Mouse (Mus musculus) liver, adult 2 months (tissue): ENCODE results near the gene Nhsl1.

Experiments
- CTCF ChIP-seq: fragments of 200-500 bp; IDR thresholded peaks from 2 replicates; pipeline ENCODE4 v1.5.1; 2011; ENCODE audit warnings: low read depth, low read length, control low read depth
- POLR2A ChIP-seq: fragments of 200-500 bp; IDR thresholded peaks from 2 replicates; pipeline ENCODE4 v1.6.1; 2011; ENCODE audit warnings: low read length, control low read depth; ENCODE audit not compliant: insufficient read depth; ENCODE audit errors: extremely low read depth

- no peak for TF ChIP-seq CTCF
- no peak for TF ChIP-seq POLR2A
Observed at GRCm38 (mm10) chr10:18549321-18550216, 230.8 kb downstream of the Nhsl1 start.
